Mouse (Mus musculus): ENCODE results near the gene Gsg1l.

DNA sequence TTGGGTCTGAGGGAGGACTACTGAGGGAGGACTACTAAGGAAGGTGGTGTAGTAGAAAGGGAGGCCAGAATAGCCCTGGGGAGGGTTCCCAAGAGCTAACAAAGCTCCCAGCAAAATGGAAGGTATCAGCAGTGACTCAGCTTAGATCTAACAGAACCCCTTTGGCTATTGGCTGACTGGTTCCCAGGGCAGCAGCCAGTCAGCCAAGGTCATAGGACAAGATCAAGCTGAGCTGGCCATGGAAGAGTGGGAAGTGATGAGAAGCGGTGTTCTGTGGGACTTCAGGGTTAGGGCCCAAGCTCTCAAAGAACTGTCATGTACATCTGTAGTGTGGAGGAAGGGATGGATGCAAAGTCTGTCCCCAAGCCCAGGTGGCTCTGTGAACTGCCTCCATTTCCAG is 5.3 kb downstream of the Gsg1l start:
- no peak for TF ChIP-seq GATA1 (IDR thresholded peaks at IDR 0.05; ENCODE audit: borderline replicate concordance, low read length)
- no peak for TF ChIP-seq FLI1 (IDR thresholded peaks at IDR 0.05; ENCODE audit: low read length)
